In genomic region chr2:36220891-36221290, GRCm38 (mm10) we compare ENCODE assay signal across 17 mouse cellular contexts.
"Had no signal": no experiment of that assay in that cellular context is flagged by ENCODE, and none has a peak within 500 bp of the region (broad histone marks: within the 10 kb centered on the region; RNA-seq: fewer than 3 reads in every experiment).

No protein-coding gene starts in this region.

- H3K4me1 ChIP-seq: midbrain, embryonic 13.5 days; neural tube, embryonic 13.5 days had no signal

- H3K36me3 ChIP-seq: lung, embryonic 15.5 days; midbrain, embryonic 10.5 days; midbrain, embryonic 13.5 days; neural tube, embryonic 13.5 days had no signal

- H3K9me3 ChIP-seq: lung, embryonic 15.5 days; megakaryocyte, embryonic 14.5 days; midbrain, embryonic 10.5 days; midbrain, embryonic 13.5 days; neural tube, embryonic 13.5 days had no signal

- H3K9ac ChIP-seq: liver, embryonic 14.5 days; liver, postnatal 0 days; lung, embryonic 15.5 days; midbrain, embryonic 13.5 days; neural tube, embryonic 13.5 days had no signal

- DNase-seq: kidney, adult 2 months; kidney, postnatal 25 days; layer of hippocampus, adult 9-11 months; liver, postnatal 0 days; retina, postnatal 1 day; thymus, postnatal 25 days had no signal

- ATAC-seq: liver, postnatal 0 days; midbrain, embryonic 13.5 days; midbrain, embryonic 16.5 days had no signal

- H3K27me3 ChIP-seq: lung, embryonic 15.5 days; megakaryocyte, embryonic 14.5 days; midbrain, embryonic 13.5 days had no signal

- H3K4me3 ChIP-seq: layer of hippocampus, adult 2 months; lung, embryonic 15.5 days; megakaryocyte, embryonic 14.5 days; midbrain, embryonic 10.5 days; midbrain, embryonic 13.5 days; myocyte; neural tube, embryonic 13.5 days had no signal

- H3K27ac ChIP-seq: kidney, postnatal 0 days; layer of hippocampus, adult 2 months; liver, embryonic 14.5 days; lung, embryonic 15.5 days; midbrain, embryonic 10.5 days; midbrain, embryonic 13.5 days; neural tube, embryonic 13.5 days had no signal

- H3K4me2 ChIP-seq: liver, embryonic 11.5 days; lung, embryonic 15.5 days; midbrain, embryonic 13.5 days; neural tube, embryonic 13.5 days had no signal
